In the genomic region with DNA sequence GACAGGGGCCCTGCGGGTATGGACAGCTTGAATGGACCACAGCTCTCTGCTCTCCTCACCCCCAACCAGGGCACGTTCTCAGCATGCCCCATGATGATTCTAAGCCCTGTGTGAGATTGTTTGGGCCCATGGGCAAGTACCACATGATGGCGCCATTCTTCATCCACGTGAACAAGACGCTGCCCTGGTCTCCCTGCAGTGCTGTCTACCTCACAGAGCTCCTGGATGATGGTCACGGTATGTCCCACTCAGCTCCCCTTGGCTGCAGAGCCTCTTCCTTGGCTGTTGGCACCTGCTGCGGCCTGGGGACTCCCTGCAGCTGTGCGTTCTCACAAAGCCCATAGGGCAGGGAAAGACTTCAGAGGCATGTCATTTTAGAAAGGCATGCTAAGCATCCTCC, we compare ENCODE assay signal across 11 mouse cellular contexts. TPM values are rescaled to one million over a fixed set of nuclear protein-coding genes. Genes with fewer than 3 reads are reported as not detected.
DNase-seq lines count a peak whose midpoint lies in the region; ATAC-seq and TF ChIP-seq lines count a peak whose summit lies in the region.
"Had no signal": no experiment of that assay in that cellular context is flagged by ENCODE, and none has a peak within 500 bp of the region (broad histone marks: within the 10 kb centered on the region; RNA-seq: fewer than 3 reads in every experiment).

No protein-coding gene starts in this region.

- peak; percentile 71 for TF ChIP-seq CTCF in kidney, adult 2 months (conservative IDR thresholded peaks at IDR 0.05; ENCODE audit: insufficient read depth, insufficient read length, low read depth, low read length)
- TF ChIP-seq CTCF in CH12.LX (conservative IDR thresholded peaks at IDR 0.05 in 1 of 2, IDR thresholded peaks at IDR 0.05 in 1 of 2; ENCODE audit: low read depth in 2 of 2, low read length in 2 of 2) = peak in 1 of 2 experiments; percentile 59; a peak in 2 of 4 replicates

- in situ Hi-C loops in CH12.LX (cut with MboI; ENCODE audit: low pct_ligation_motif_present, low pct_unique_long_range_greater_than_20kb, low sequenced_read_pairs) = loop anchor here (5.0 kb wide), 1 partner anchor 134 kb away; no protein-coding TSS in a partner anchor

- no peak for TF ChIP-seq POLR2A in kidney, adult 2 months (IDR thresholded peaks at IDR 0.05; ENCODE audit: low read depth, low read length)
- no peak for TF ChIP-seq POLR2A in CH12.LX (IDR thresholded peaks at IDR 0.05; ENCODE audit: low read depth, low read length)

- no peak for ATAC-seq in kidney, embryonic 16.5 days (ENCODE audit: low FRiP score, low TSS enrichment)

- DNase-seq in kidney, adult 2 months = peak; percentile 33
- DNase-seq in A20 (ENCODE audit: low read depth, low spot score) (peak; percentile 35), CH12.LX (ENCODE audit: extremely low read depth) (peak; percentile 27)
- DNase-seq in induced T-regulatory cell, adult 2 months (ENCODE audit: low read depth) = peak; percentile 21
- no peak for DNase-seq in right cerebral cortex, adult 2 months (ENCODE audit: low spot score in 2 of 2)
- DNase-seq in urinary bladder, postnatal 4 days (ENCODE audit: low spot score in 2 of 2) = no peak
- DNase-seq: adrenal gland, adult 8-10 months; layer of hippocampus, postnatal 36 days had no signal

- peak; percentile 29 for TF ChIP-seq RAD21 in CH12.LX (IDR thresholded peaks at IDR 0.05; ENCODE audit: low read depth, low read length)

- dilution Hi-C loops in CH12.LX (cut with MboI; ENCODE audit: extremely low pct_ligation_motif_present, extremely low pct_unique_long_range_greater_than_20kb, low sequenced_read_pairs) = no loop called here

- H3K36me3 ChIP-seq in kidney, adult 2 months (ENCODE audit: control insufficient read depth, insufficient read depth, low read length) = no peaks in the 10 kb centered on the region
- H3K36me3 ChIP-seq in kidney, embryonic 16.5 days (ENCODE audit: insufficient read depth, low read length) = no peaks in the 10 kb centered on the region
- H3K36me3 ChIP-seq in CH12.LX (replicated peaks in 1 of 2; ENCODE audit: control insufficient read depth in 1 of 2, insufficient read depth in 1 of 2, low read length in 1 of 2) = no peaks in the 10 kb centered on the region
- H3K36me3 ChIP-seq: heart, embryonic 12.5 days had no signal

- no peak overlapping the region for H3K4me3 ChIP-seq in kidney, adult 2 months (ENCODE audit: insufficient read depth, low read depth, low read length)
- H3K4me3 ChIP-seq in kidney, embryonic 16.5 days (ENCODE audit: low read length) = no peak overlapping the region
- no peak overlapping the region for H3K4me3 ChIP-seq in CH12.LX (replicated peaks in 1 of 3; ENCODE audit: low read depth in 2 of 3, low read length in 2 of 3, poor library complexity in 1 of 3)
- H3K4me3 ChIP-seq: erythroblast, embryonic 14.5 days; heart, embryonic 12.5 days had no signal

- H3K4me1 ChIP-seq in kidney, adult 2 months (ENCODE audit: control insufficient read depth, insufficient read depth, low read length) = no peaks in the 10 kb centered on the region
- H3K4me1 ChIP-seq in kidney, embryonic 16.5 days (ENCODE audit: insufficient read depth, low read length) = no peaks in the 10 kb centered on the region; the same call in 1 of the 2 replicates
- H3K4me1 ChIP-seq in CH12.LX (ENCODE audit: control insufficient read depth in 1 of 2, insufficient read depth in 2 of 2) = no peaks in the 10 kb centered on the region

- no peak overlapping the region for H3K4me2 ChIP-seq in kidney, embryonic 16.5 days (replicated peaks; ENCODE audit: low read depth, low read length)
- H3K4me2 ChIP-seq in CH12.LX (ENCODE audit: insufficient read depth, low read depth, poor library complexity, severe bottlenecking) = no peak overlapping the region
- H3K4me2 ChIP-seq: heart, embryonic 12.5 days had no signal

- no peak for TF ChIP-seq EP300 in CH12.LX (IDR thresholded peaks at IDR 0.05; ENCODE audit: low read length)

- H3K27ac ChIP-seq in kidney, adult 2 months (ENCODE audit: insufficient read depth, low read depth, low read length) = no peak overlapping the region
- no peak overlapping the region for H3K27ac ChIP-seq in kidney, embryonic 16.5 days (ENCODE audit: low read length)
- no peak overlapping the region for H3K27ac ChIP-seq in CH12.LX (ENCODE audit: insufficient read depth, low read depth)

- H3K27me3 ChIP-seq in kidney, adult 2 months (replicated peaks; ENCODE audit: control insufficient read depth, insufficient read depth, low read length) = no peaks in the 10 kb centered on the region
- H3K27me3 ChIP-seq in kidney, embryonic 16.5 days (ENCODE audit: insufficient read depth, low read length) = no peaks in the 10 kb centered on the region
- H3K27me3 ChIP-seq in CH12.LX (replicated peaks) = no peaks in the 10 kb centered on the region

- H3K79me2 ChIP-seq in CH12.LX (replicated peaks; ENCODE audit: control insufficient read depth, extremely low read depth, insufficient read depth, poor library complexity, severe bottlenecking) = no peaks in the 10 kb centered on the region

- no peaks in the 10 kb centered on the region for H3K9me3 ChIP-seq in kidney, embryonic 16.5 days (ENCODE audit: low read length)
- H3K9me3 ChIP-seq in CH12.LX (replicated peaks; ENCODE audit: low read length) = no peaks in the 10 kb centered on the region
- H3K9me3 ChIP-seq: heart, embryonic 12.5 days had no signal

- WGBS in kidney, adult 2 months = 54% methylated on average over 8 of the region's 8 CpGs
- 57% methylated on average over 8 of the region's 8 CpGs for WGBS in kidney, embryonic 16.5 days

- H3K9ac ChIP-seq in kidney, embryonic 16.5 days (replicated peaks; ENCODE audit: low read length) = no peak overlapping the region
- no peak overlapping the region for H3K9ac ChIP-seq in CH12.LX (ENCODE audit: insufficient read depth, low read depth)
- H3K9ac ChIP-seq: heart, embryonic 12.5 days had no signal

TF ChIP-seq in CH12.LX, 34 proteins besides CTCF, POLR2A, EP300 and RAD21:
- no peak for TF ChIP-seq PAX5 (IDR thresholded peaks at IDR 0.05; ENCODE audit: low read length)
- peak; percentile 67 for TF ChIP-seq SMC3 (IDR thresholded peaks at IDR 0.05; ENCODE audit: low read depth, low read length)
- 0 out of 2 replicates have a peak, but pooled peaks have one; percentile 30 for TF ChIP-seq MAX (IDR thresholded peaks at IDR 0.05; ENCODE audit: low read length)
- TF ChIP-seq TBP (conservative IDR thresholded peaks at IDR 0.05; ENCODE audit: low read depth, low read length) = no peak
- peak; percentile 32; the same call in 1 of the 2 replicates for TF ChIP-seq BHLHE40 (IDR thresholded peaks at IDR 0.05; ENCODE audit: low read depth, low read length)
- TF ChIP-seq USF1 (IDR thresholded peaks at IDR 0.05; ENCODE audit: low read depth, low read length) = no peak

RNA-seq across cellular contexts. Expression of gene Adamts8, which starts 10.9 kb away (rescaled TPM):
- 0.83 and 1.7 TPM in 2 replicates for polyA plus RNA-seq in kidney, adult 2 months (2012; rRNA removed)
- polyA plus RNA-seq in kidney, embryonic 16.5 days (2015; fragmentation: Nextera tagmentation; extraction: Ambion mirVana) = 0.59 and 0.76 TPM in 2 replicates
- total RNA-seq in CH12.LX (2012; rRNA removed) (not detected in 2 replicates), CH12.LX (2014; rRNA removed) (not detected in 2 replicates)
- polyA plus RNA-seq in CH12.LX (2012; ENCODE audit: insufficient read length, low read depth) = not detected in 2 replicates
- polyA plus RNA-seq: erythroblast, embryonic 14.5 days had no signal

RNA-seq across cellular contexts. Expression of gene Adamts15, which starts 31.0 kb away (rescaled TPM):
- polyA plus RNA-seq in kidney, adult 2 months (2012; rRNA removed) = 6.2 and 7.3 TPM in 2 replicates
- 9.2 and 9.8 TPM in 2 replicates for polyA plus RNA-seq in kidney, embryonic 16.5 days (2015; fragmentation: Nextera tagmentation; extraction: Ambion mirVana)
- total RNA-seq in CH12.LX (2012; rRNA removed) (not detected in 2 replicates), CH12.LX (2014; rRNA removed) (not detected in 2 replicates)
- not detected in 2 replicates for polyA plus RNA-seq in CH12.LX (2012; ENCODE audit: insufficient read length, low read depth)
- polyA plus RNA-seq: erythroblast, embryonic 14.5 days had no signal

Comparison
In these comparisons a context has a peak if more than half of its experiments do, and no peak if none do; other contexts are left out.
1. DNase-seq: peak in kidney, adult 2 months (single experiment), A20 (single experiment), CH12.LX (single experiment) and induced T-regulatory cell, adult 2 months (single experiment); none in right cerebral cortex, adult 2 months (0 of 2) and urinary bladder, postnatal 4 days (0 of 2).